Mouse (Mus musculus): Measurements from ENCODE around the gene Igf2bp1. TPM values are rescaled to one million over a fixed set of nuclear protein-coding genes. Genes with fewer than 3 reads are reported as not detected.

Igf2bp1 gene
- total and polyA plus RNA-seq, 2 experiments from 2014 or later = 3.5 to 4.1 TPM

DNA sequence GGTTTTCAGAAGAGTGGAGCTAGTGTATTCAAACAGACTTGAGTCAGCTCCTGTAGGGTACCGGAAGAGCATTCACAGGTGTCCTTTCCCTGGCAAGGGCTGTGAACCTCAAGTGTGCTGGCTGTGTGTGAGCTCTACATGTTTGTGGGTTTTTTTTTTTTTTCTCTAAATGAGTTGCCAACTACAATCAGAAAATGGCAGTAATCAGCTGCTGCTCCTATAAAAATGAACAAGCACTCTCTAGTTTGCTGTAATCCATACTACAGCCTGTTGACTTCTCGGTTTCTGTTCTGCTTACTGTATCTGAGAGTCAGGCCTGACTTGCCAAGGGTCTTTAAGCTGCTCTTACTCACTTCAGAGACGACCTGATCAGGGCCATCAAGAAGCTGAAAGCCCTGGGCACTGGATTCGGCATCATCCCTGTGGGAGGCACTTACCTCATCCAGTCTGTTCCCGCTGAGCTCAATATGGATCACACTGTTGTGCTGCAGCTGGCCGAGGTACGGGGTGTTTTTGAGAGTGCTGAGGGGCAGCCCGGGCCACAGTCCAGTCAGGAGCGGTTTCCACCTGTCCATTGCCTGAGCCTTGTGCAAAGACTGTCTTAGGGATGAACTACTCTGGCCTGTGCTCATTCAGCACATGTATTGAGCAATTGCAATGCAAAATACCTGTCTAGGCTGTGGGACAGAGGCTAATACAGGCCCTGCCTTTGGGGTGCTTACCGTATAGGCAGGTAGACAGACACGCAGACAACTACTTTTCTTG, 39.2 kb upstream of the Igf2bp1 start:
- H3K9ac ChIP-seq (replicated peaks; ENCODE audit: low read length) = no peak overlapping the region
- peaks cover 34% of the 10 kb centered on the region for H3K36me3 ChIP-seq (ENCODE audit: insufficient read depth, low read length)
- no peaks in the 10 kb centered on the region for H3K4me1 ChIP-seq (ENCODE audit: insufficient read depth, low read length)
- no peaks in the 10 kb centered on the region for H3K9me3 ChIP-seq (ENCODE audit: low read length)
- H3K4me3 ChIP-seq (ENCODE audit: low read length) = no peak overlapping the region
- H3K27me3 ChIP-seq (ENCODE audit: insufficient read depth, low read length) = no peaks in the 10 kb centered on the region
- no peak overlapping the region for H3K4me2 ChIP-seq (ENCODE audit: low read depth, low read length)
- ATAC-seq (no peak), DNase-seq (ENCODE audit: low spot score) (no peak)
- H3K27ac ChIP-seq = no peak overlapping the region
- TF ChIP-seq CTCF (IDR thresholded peaks at IDR 0.05; ENCODE audit: low read depth) = no peak
- 82% methylated on average over 11 of the region's 11 CpGs for WGBS

DNA sequence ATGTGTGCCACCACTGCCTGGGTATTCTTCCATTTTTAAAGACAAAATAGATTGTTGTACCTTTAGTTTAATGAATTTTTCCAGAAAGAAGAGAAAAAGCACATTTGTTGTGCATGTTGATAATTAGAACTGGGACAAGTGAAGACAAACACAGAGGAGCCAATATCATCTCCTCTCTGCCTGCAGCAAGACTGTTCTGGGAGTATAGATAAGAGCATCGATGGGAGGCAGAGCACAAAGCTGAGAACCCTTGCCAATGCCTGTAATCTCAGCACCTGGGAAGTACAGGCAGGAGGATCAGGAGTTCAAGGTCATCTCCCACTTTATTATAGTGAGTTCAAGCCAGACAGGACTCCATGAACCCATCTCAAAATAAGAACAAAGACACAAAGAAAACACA, 32.8 kb upstream of the Igf2bp1 start:
- Histone ChIP-seq H3K27ac (no peak overlapping the region), H3K9me3 (ENCODE audit: low read length) (no peaks in the 10 kb centered on the region), H3K27me3 (ENCODE audit: insufficient read depth, low read length) (no peaks in the 10 kb centered on the region), H3K4me3 (ENCODE audit: low read length) (no peak overlapping the region), H3K9ac (replicated peaks; ENCODE audit: low read length) (no peak overlapping the region), H3K36me3 (ENCODE audit: insufficient read depth, low read length) (peaks cover 2% of the 10 kb centered on the region; the same call in 1 of the 2 replicates), H3K4me1 (ENCODE audit: insufficient read depth, low read length) (peaks cover 10% of the 10 kb centered on the region), H3K4me2 (ENCODE audit: low read depth, low read length) (no peak overlapping the region)
- ATAC-seq (no peak), DNase-seq (ENCODE audit: low spot score) (no peak)
- no peak for TF ChIP-seq CTCF (IDR thresholded peaks at IDR 0.05; ENCODE audit: low read depth)
- WGBS = 96% methylated on average over 1 of the region's 1 CpGs

DNA sequence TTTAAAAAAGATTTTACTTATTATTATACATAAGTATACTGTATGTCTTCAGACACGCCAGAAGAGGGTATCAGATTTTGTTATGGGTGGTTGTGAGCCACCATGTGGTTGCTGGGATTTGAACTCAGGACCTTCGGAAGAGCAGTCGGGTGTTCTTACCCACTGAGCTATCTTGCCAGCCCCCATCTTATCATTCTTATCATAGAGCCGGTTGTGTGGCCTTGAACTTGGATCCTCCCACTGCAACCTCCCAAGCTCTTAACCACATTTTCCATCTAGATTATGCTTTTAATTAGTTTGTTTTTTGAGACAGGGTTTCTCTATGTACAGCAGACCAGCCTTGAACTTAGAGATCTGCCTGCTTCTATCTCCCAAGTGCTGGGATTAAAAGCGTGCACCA, 31.8 kb upstream of the Igf2bp1 start:
- H3K4me2 ChIP-seq (ENCODE audit: low read depth, low read length) = no peak overlapping the region
- H3K4me1 ChIP-seq (ENCODE audit: insufficient read depth, low read length) = peaks cover 10% of the 10 kb centered on the region
- WGBS = 92% methylated on average over 5 of the region's 5 CpGs
- no peak for DNase-seq (ENCODE audit: low spot score)
- H3K27me3 ChIP-seq (ENCODE audit: insufficient read depth, low read length) = no peaks in the 10 kb centered on the region
- H3K4me3 ChIP-seq (ENCODE audit: low read length) = no peak overlapping the region
- H3K9me3 ChIP-seq (ENCODE audit: low read length) = no peaks in the 10 kb centered on the region
- no peaks in the 10 kb centered on the region for H3K36me3 ChIP-seq (ENCODE audit: insufficient read depth, low read length)
- no peak for ATAC-seq
- no peak overlapping the region for H3K9ac ChIP-seq (replicated peaks; ENCODE audit: low read length)
- TF ChIP-seq CTCF (IDR thresholded peaks at IDR 0.05; ENCODE audit: low read depth) = no peak
- no peak overlapping the region for H3K27ac ChIP-seq

DNA sequence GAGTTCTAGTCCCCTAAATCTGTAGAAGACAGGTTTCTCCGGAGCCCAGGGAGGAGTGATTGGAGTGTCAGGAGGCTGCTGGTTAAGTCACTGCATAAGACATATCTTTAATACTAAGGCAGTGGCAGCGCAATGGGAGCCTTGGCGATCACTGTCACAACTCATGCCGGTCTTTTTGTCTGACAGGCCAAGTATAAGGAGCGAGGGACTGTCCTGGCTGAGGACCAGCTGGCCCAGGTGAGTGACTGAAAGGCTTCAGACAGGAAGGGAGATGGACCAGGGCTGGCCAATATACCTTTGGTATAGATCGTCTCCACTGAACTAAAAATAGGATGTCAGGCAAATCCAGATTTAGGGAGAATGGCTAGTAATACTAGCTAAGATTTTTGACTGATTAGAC, 29.4 kb upstream of the Igf2bp1 start:
- DNase-seq (ENCODE audit: low spot score) (peak; percentile 6), ATAC-seq (peak; percentile 40; the same call in 1 of the 2 replicates)
- 6% methylated on average over 6 of the region's 6 CpGs for WGBS
- Histone ChIP-seq H3K4me1 (ENCODE audit: insufficient read depth, low read length) (peaks cover 10% of the 10 kb centered on the region), H3K27ac (peak overlapping the region; percentile 46), H3K4me3 (ENCODE audit: low read length) (peak overlapping the region; percentile 74), H3K9ac (replicated peaks; ENCODE audit: low read length) (peak overlapping the region; percentile 69), H3K27me3 (ENCODE audit: insufficient read depth, low read length) (no peaks in the 10 kb centered on the region), H3K4me2 (ENCODE audit: low read depth, low read length) (peak overlapping the region; percentile 80), H3K36me3 (ENCODE audit: insufficient read depth, low read length) (no peaks in the 10 kb centered on the region), H3K9me3 (ENCODE audit: low read length) (no peaks in the 10 kb centered on the region)
- no peak for TF ChIP-seq CTCF (IDR thresholded peaks at IDR 0.05; ENCODE audit: low read depth)

DNA sequence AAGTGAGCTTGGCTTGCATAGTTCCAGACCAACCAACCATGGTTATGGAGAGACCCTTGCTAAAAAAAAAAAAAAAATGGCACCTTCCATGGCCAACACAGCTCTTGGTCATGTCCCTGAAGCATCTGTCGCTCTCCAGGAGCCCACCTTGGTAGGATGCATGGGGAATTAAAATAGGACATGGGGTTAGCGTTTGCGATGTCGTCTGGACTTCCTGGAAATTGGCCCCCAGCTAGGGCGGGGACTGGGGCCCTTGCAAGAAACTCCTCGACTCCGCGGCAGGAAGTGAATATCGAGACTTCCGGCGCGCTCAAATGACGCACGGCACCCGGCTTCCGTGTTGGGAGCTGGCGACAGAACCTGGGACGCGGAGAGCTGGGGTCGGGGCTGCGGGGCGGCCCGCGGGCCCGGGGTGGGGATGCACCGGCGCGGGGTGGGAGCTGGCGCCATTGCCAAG, 28.9 kb upstream of the Igf2bp1 start, which contains the start of gene Snf8:
TSS of gene Snf8 (plus strand) at position 290 of the 457 bp plus-strand sequence.
- peak; percentile 90 for ATAC-seq
- no peaks in the 10 kb centered on the region for H3K27me3 ChIP-seq (ENCODE audit: insufficient read depth, low read length)

DNA sequence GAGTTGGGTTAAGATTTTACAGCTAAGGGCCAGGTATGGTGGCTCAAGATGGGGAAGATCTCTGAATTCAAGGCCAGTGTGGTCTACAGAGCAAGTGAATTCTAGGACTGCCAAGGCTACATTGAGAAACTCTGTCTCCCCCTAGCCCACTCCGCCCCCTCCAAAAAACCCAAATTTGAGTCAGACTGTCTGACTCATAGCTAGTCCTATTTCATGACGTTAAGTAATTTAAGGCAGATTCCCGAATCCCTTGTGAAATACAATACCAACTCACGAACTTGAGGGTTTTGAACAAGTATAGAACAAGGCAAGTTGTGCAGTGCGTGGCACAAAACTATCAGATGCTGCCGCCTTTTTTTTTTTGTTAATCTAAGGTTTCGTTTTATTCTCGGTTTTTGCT, 28.4 kb upstream of the Igf2bp1 start:
- TF ChIP-seq CTCF (IDR thresholded peaks at IDR 0.05; ENCODE audit: low read depth) = no peak
- peak overlapping the region; percentile 46; the same call in 1 of the 2 replicates for H3K27ac ChIP-seq
- H3K27me3 ChIP-seq (ENCODE audit: insufficient read depth, low read length) = no peaks in the 10 kb centered on the region
- H3K9ac ChIP-seq (replicated peaks; ENCODE audit: low read length) = no peak overlapping the region
- no peaks in the 10 kb centered on the region for H3K9me3 ChIP-seq (ENCODE audit: low read length)
- H3K4me3 ChIP-seq (ENCODE audit: low read length) = peak overlapping the region; percentile 74
- H3K4me2 ChIP-seq (ENCODE audit: low read depth, low read length) = peak overlapping the region; percentile 80
- peaks cover 10% of the 10 kb centered on the region for H3K4me1 ChIP-seq (ENCODE audit: insufficient read depth, low read length)
- no peak for DNase-seq (ENCODE audit: low spot score)
- H3K36me3 ChIP-seq (ENCODE audit: insufficient read depth, low read length) = no peaks in the 10 kb centered on the region
- no peak for ATAC-seq
- 56% methylated on average over 8 of the region's 8 CpGs for WGBS

More for the DNA sequence above, 28.9 kb upstream of the Igf2bp1 start, which contains the start of gene Snf8:
- WGBS = under 1% methylated on average over 29 of the region's 29 CpGs
- H3K9ac ChIP-seq (replicated peaks; ENCODE audit: low read length) = peak within 1 kb of the TSS; percentile 69
- H3K36me3 ChIP-seq (ENCODE audit: insufficient read depth, low read length) = no peaks in the 10 kb centered on the region
- DNase-seq (ENCODE audit: low spot score) = peak; percentile 97
- no peak for TF ChIP-seq CTCF (IDR thresholded peaks at IDR 0.05; ENCODE audit: low read depth)
- H3K4me2 ChIP-seq (ENCODE audit: low read depth, low read length) = peak within 1 kb of the TSS; percentile 80
- no peaks in the 10 kb centered on the region for H3K9me3 ChIP-seq (ENCODE audit: low read length)
- peaks cover 10% of the 10 kb centered on the region for H3K4me1 ChIP-seq (ENCODE audit: insufficient read depth, low read length)
- peak within 1 kb of the TSS; percentile 74 for H3K4me3 ChIP-seq (ENCODE audit: low read length)
- H3K27ac ChIP-seq = peak within 1 kb of the TSS; percentile 46

DNA sequence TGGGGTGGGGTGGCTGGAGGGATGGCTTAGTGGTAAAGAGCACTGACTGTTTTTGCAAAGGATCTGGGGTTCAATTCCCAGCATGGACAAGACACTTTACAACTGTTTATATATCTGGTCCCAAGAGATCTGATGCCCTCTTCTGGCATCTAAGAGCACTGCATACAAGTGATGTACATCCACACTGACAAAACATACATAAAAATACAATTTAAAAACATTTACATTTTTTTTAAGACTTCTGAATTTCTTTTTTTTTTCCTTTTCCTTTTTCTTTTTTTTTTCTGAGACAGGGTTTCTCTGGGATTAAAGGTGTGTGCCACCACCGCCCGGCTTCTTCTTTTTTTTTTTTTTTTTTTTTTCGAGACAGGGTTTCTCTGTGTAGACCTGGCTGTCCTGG, 27.5 kb upstream of the Igf2bp1 start:
- H3K4me1 ChIP-seq (ENCODE audit: insufficient read depth, low read length) = peaks cover 10% of the 10 kb centered on the region
- no peaks in the 10 kb centered on the region for H3K36me3 ChIP-seq (ENCODE audit: insufficient read depth, low read length)
- no peak overlapping the region for H3K9ac ChIP-seq (replicated peaks; ENCODE audit: low read length)
- TF ChIP-seq CTCF (IDR thresholded peaks at IDR 0.05; ENCODE audit: low read depth) = peak; percentile 40
- ATAC-seq = no peak
- peak; percentile 30 for DNase-seq (ENCODE audit: low spot score)
- no peak overlapping the region for H3K4me3 ChIP-seq (ENCODE audit: low read length)
- no peak overlapping the region for H3K27ac ChIP-seq
- 96% methylated on average over 3 of the region's 3 CpGs for WGBS
- no peak overlapping the region for H3K4me2 ChIP-seq (ENCODE audit: low read depth, low read length)
- H3K27me3 ChIP-seq (ENCODE audit: insufficient read depth, low read length) = no peaks in the 10 kb centered on the region
- no peaks in the 10 kb centered on the region for H3K9me3 ChIP-seq (ENCODE audit: low read length)

All from hindbrain, postnatal 0 days (tissue).